Mouse (Mus musculus) left cerebral cortex, postnatal 36 days (tissue): Measurements from ENCODE around the gene Ugt1a9. TPM values are rescaled to one million over a fixed set of nuclear protein-coding genes. Genes with fewer than 3 reads are reported as not detected.
"Not testable (repeated sequence)": the region's sequence is repeated elsewhere in the genome, so short reads cannot be mapped to it uniquely, and the experiment has no call there.

Experiments
- DNase-seq, 2 experiments: peaks; one replicate each; pipeline ENCODE4 v3.0.0; 2021 to 2022; ENCODE audit warnings: low spot score in 2 of 2, mixed read lengths in 1 of 2
- intact Hi-C: fragments of 180-260 bp; cut with DNase I; formaldehyde crosslinking; loops from one replicate; pipeline ENCODE4 v1.15.1; 2025
- total RNA-seq, 2 experiments: library from RNA; stranded (reverse); gene quantifications; 2 replicates each; pipeline ENCODE4 v1.2.3; 2021

Ugt1a9 gene
- not detected for total RNA-seq

- DNase-seq, result no peak
- intact Hi-C loops, result no loop called here
These were observed at the start of gene Ugt1a9 for GRCm38 (mm10) chr1:88070495-88070894. Ugt1a9 (plus strand) TSS chr1:88070800.

DNA sequence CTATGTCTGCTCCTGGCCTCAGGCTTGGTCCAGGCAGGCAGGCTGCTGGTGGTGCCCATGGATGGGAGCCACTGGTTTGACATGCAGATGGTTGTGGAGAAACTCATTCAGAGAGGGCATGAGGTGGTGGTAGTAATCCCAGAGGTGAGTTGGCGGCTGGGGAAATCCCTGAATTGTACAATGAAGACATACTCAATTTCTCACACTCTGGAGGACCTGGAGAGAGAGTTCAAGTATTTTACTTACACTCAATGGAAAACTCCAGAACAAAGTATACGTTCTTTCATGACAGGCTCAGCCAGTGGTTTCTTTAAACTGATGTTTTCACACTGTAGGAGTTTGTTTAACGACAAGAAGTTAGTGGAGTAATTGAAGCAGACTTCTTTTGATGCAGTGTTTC is 45.4 kb upstream of the Ugt1a9 start:
- DNase-seq, intact Hi-C loops: not testable (repeated sequence)

GRCm38 (mm10) chr1:88043044-88043443 is 27.6 kb upstream of the Ugt1a9 start:
- intact Hi-C loops, DNase-seq: not testable (repeated sequence)

- intact Hi-C loops, DNase-seq: not testable (repeated sequence)
These were observed 25.7 kb upstream of the Ugt1a9 start for GRCm38 (mm10) chr1:88044832-88045437.

DNA sequence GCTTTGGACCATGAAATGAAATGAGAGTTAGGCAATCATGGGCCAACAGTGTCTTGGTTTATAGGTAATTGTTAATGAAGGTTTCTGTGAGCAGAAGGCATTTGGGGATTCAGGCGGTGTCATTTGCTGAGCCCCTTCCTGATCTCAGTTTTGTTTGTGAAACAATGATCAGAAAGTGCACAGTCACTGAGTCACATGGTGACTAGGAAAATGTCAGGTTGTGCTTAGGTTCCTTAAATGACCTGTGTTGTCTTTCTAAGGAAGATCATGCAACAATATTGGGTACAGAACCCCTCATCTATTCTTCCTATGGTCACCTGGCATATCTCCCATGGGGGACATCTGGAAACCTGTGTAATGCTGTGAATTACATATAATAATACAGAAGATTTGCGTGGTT is 23.2 kb upstream of the Ugt1a9 start:
- DNase-seq, intact Hi-C loops: not testable (repeated sequence)

GRCm38 (mm10) chr1:88055088-88055487 is 15.5 kb upstream of the Ugt1a9 start, which contains the start of gene Ugt1a10:
Ugt1a10 (plus strand) TSS chr1:88055388.
- intact Hi-C loops, result no loop called here

DNA sequence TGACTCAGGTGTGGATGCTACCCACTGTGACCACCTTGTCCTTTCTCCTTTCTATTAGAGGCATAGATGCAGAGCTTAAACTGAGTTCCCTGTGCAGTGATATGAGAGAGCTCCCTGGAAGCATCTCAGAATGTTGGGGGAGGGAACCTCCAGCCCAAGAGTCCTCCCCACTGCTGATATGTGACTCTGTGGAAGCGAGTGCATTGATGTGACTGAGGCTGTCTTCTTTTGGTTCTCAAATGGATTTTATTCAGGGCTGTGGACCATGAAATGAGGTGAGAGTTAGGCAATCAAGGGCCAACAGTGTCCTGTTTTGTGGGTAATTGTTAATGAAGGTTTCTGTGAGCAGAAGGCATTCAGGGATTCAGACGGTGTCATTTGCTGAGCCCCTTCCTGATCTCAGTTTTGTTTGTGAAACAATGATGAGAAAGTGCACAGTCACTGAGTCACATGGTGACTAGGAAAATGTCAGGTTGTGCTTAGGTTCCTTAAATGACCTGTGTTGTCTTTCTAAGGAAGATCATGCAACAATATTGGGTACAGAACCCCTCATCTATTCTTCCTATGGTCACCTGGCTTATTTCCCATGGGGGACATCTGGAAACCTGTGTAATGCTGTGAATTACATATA is 4.0 kb upstream of the Ugt1a9 start:
- intact Hi-C loops, DNase-seq: not testable (repeated sequence)

More at GRCm38 (mm10) chr1:88055088-88055487, 15.5 kb upstream of the Ugt1a9 start, which contains the start of gene Ugt1a10:
- no peak for DNase-seq

GRCm38 (mm10) chr1:88070902-88071301 is 302 bp downstream of the Ugt1a9 start:
- no peak for DNase-seq
- intact Hi-C loops, result no loop called here

DNA sequence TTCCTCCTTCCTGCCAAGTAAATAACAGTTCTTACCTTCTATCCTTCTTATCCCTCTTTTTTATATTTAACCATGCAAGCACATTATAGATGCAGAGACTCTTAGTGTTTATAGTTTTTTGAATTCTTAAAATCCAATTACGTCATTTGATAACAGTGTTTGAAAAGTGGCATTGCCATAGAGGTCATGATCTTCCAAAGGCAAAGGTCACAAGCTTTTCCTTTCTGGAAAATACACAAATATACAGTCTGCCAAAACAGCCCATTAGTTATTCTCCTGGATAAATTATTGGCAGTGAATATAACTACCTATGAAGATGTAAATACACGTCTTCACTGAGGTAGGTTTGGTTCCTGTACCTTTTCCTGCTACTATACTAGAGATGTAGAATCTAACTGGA is 3.9 kb downstream of the Ugt1a9 start:
- DNase-seq, result no peak
- intact Hi-C loops, result no loop called here

GRCm38 (mm10) chr1:88077128-88077527 is 6.5 kb downstream of the Ugt1a9 start:
- intact Hi-C loops, result no loop called here
- no peak for DNase-seq

DNA sequence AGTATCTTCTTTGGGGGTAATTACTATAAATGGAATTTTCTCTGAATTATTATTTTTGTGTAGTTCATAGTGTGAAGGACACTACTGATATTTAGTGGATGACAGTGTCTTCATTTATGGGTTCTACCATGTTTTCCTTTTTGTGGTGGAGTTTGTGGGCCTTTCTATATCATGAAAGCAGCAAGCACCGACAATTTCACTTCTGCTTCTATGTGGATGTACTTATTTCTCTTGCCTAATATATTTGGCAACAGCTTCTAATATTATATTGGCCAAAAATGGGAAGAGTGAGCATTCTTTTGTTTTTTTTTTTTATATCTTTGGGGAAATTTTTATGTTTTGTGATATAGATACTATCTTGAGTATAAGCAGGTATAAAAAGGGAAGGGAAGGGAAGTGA is 11.1 kb downstream of the Ugt1a9 start:
- no peak for DNase-seq
- intact Hi-C loops, result no loop called here

GRCm38 (mm10) chr1:88086125-88086524 is 15.5 kb downstream of the Ugt1a9 start:
- DNase-seq, result no peak
- intact Hi-C loops, result no loop called here

DNA sequence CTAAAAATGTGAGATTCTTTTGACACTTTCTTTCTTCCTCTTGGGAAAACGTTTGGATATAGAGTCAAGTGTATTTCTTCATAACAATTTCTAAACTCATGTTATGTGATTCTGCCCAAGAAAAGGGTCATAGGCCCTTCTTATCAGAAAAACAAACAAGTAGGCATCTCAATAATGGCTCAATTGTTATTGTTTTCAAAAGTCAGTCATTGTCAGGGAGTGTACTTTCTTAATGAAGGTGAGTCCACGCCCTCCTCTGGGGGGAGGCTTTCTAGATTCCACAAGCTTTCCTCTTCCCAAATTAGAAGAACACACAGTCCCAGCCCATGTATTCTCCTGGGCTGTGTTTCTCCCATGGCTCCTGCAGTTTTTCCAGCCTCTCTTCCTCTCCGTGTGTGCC is 16.9 kb downstream of the Ugt1a9 start, which contains the start of gene Ugt1a8:
Gene Ugt1a8, plus strand, starts transcription at position 301 of the 400 bp plus-strand sequence.
- DNase-seq, result no peak
- intact Hi-C loops, result no loop called here

- intact Hi-C loops, result no loop called here
- no peak for DNase-seq
These were observed 21.7 kb downstream of the Ugt1a9 start for GRCm38 (mm10) chr1:88092341-88092740.

DNA sequence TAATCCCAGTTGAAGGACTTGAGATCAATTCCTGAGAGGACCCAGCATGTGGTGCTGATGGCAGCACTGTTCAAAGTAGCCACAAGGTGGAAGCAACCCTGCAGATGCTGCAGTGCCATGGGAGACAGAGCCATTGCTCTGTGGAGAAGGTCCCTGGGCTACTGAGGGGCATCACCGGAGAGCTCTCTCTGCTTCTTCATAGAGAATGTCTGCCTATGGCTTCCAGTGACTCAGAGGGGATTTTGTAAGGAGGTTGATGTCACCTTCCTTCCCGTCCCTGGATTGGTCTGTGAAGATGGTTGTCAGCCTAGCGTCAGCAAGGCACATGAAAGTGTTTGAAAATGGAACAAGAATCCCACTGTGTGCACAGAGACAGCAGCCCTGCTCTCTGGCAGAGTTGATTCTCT is 23.7 kb downstream of the Ugt1a9 start:
- intact Hi-C loops, DNase-seq: not testable (repeated sequence)

DNA sequence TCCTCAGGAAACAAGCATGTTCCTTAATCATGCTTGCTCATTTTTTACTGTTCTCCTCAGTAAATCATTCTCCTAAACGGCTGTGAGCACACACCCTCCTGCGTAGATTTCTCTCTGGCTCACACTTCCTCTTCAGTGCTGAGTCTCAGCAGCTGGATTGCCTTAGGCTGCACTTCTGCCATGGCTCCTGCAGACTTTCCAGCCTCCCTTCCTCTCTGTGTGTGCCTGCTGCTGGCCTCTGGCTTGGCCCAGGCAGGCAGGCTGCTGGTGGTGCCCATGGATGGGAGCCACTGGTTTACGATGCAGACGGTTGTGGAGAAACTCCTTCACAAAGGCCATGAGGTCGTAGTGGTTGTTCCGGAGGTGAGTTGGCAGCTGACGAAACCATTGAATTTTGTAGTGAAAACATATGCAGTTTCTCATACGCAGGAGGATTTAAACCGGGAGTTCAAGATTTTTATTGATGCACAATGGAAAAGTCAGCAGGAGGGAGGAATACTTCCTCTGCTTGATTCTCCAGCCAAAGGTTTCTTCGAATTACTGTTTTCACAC is 24.4 kb downstream of the Ugt1a9 start, which contains the start of gene Ugt1a7c:
Gene Ugt1a7c, plus strand, starts transcription at position 122 of the 552 bp plus-strand sequence.
- no peak for DNase-seq

GRCm38 (mm10) chr1:88098546-88098945 is 27.9 kb downstream of the Ugt1a9 start:
- intact Hi-C loops, DNase-seq: not testable (repeated sequence)

More for the DNA sequence above, 24.4 kb downstream of the Ugt1a9 start, which contains the start of gene Ugt1a7c:
- intact Hi-C loops, result no loop called here

GRCm38 (mm10) chr1:88099691-88100090 is 29.1 kb downstream of the Ugt1a9 start:
- intact Hi-C loops, DNase-seq: not testable (repeated sequence)

- intact Hi-C loops, DNase-seq: not testable (repeated sequence)
These were observed 32.4 kb downstream of the Ugt1a9 start, which contains the start of gene Ugt1a6b for GRCm38 (mm10) chr1:88103019-88103418. Ugt1a6b (plus strand) TSS chr1:88103252.

GRCm38 (mm10) chr1:88103697-88104468 is 33.3 kb downstream of the Ugt1a9 start:
- DNase-seq, intact Hi-C loops: not testable (repeated sequence)
